Mouse (Mus musculus) hindbrain, embryonic 12.5 days (tissue): Measurements from ENCODE around the gene Fbxl17. TPM values are rescaled to one million over a fixed set of nuclear protein-coding genes. Genes with fewer than 3 reads are reported as not detected.

Experiments used
- ATAC-seq: fragments of 200-750 bp; cut with Nextera tagmentation; 2 replicates; pipeline ENCODE4 v1.8.0; 2017; ENCODE audit warnings: moderate TSS enrichment; ENCODE audit not compliant: low FRiP score
- H3K27ac ChIP-seq: fragments of 300-500 bp; sonication (generic); 2 replicates; pipeline ENCODE4 v1.5.1; 2016; ENCODE audit warnings: mild to moderate bottlenecking
- H3K27me3 ChIP-seq: fragments of 300-500 bp; sonication (generic); 2 replicates; pipeline ENCODE4 v1.6.1; 2016; ENCODE audit warnings: mild to moderate bottlenecking
- H3K36me3 ChIP-seq: fragments of 300-500 bp; sonication (generic); 2 replicates; pipeline ENCODE4 v1.6.1; 2016; ENCODE audit warnings: mild to moderate bottlenecking
- H3K4me1 ChIP-seq: fragments of 300-500 bp; sonication (generic); 2 replicates; pipeline ENCODE4 v1.6.1; 2016
- H3K4me2 ChIP-seq: fragments of 300-500 bp; sonication (generic); replicated peaks from 2 replicates; pipeline ENCODE4 v1.6.1; 2016; ENCODE audit warnings: mild to moderate bottlenecking
- H3K4me3 ChIP-seq: fragments of 300-500 bp; sonication (generic); 2 replicates; pipeline ENCODE4 v1.5.1; 2016; ENCODE audit warnings: mild to moderate bottlenecking
- H3K9ac ChIP-seq: fragments of 300-500 bp; sonication (generic); 2 replicates; pipeline ENCODE4 v1.6.1; 2016; ENCODE audit warnings: mild to moderate bottlenecking, moderate library complexity
- H3K9me3 ChIP-seq: fragments of 300-500 bp; sonication (generic); replicated peaks from 2 replicates; pipeline ENCODE4 v1.6.1; 2016; ENCODE audit warnings: mild to moderate bottlenecking
- WGBS: fragments of 180-500 bp; shearing (Covaris S2); methylation state at CpG from one replicate; pipeline ENCODE4 v1.1.7; 2016; 5-methylcytosine and 5-hydroxymethylcytosine counted together
- microRNA-seq: library from miRNA; unstranded; fragments of <30 nt; microRNA quantifications from one replicate; pipeline ENCODE4, GENCODE M21; 2017
- polyA plus RNA-seq: library from polyadenylated mRNA; unstranded; fragments of >200 nt; fragmentation: Nextera tagmentation; extraction: Ambion mirVana; gene quantifications from 2 replicates; pipeline ENCODE4 v1.2.1, GENCODE M21; 2016

Fbxl17 gene
- polyA plus RNA-seq, 1 experiment from 2014 or later: 10.3 TPM

- Histone ChIP-seq H3K4me3 (no peak overlapping the region), H3K9ac (no peak overlapping the region), H3K36me3 (no peaks in the 10 kb centered on the region), H3K4me2 (no peak overlapping the region), H3K27me3 (no peaks in the 10 kb centered on the region), H3K9me3 (no peaks in the 10 kb centered on the region), H3K27ac (no peak overlapping the region), H3K4me1 (no peaks in the 10 kb centered on the region)
- no peak for ATAC-seq
- WGBS: 57% methylated on average over 4 of the region's 4 CpGs
Measured at GRCm38 (mm10) chr17:63029105-63029504, 470.7 kb downstream of the Fbxl17 start.

- no peaks in the 10 kb centered on the region for H3K27me3 ChIP-seq
- H3K4me1 ChIP-seq: no peaks in the 10 kb centered on the region
- WGBS: 53% methylated on average over 15 of the region's 15 CpGs
- no peak for ATAC-seq
- H3K36me3 ChIP-seq: no peaks in the 10 kb centered on the region
- no peak overlapping the region for H3K4me3 ChIP-seq
- H3K4me2 ChIP-seq: no peak overlapping the region
- no peak overlapping the region for H3K9ac ChIP-seq
- H3K27ac ChIP-seq: no peak overlapping the region
- H3K9me3 ChIP-seq: no peaks in the 10 kb centered on the region
Measured at GRCm38 (mm10) chr17:63025238-63025637, 474.6 kb downstream of the Fbxl17 start.

DNA sequence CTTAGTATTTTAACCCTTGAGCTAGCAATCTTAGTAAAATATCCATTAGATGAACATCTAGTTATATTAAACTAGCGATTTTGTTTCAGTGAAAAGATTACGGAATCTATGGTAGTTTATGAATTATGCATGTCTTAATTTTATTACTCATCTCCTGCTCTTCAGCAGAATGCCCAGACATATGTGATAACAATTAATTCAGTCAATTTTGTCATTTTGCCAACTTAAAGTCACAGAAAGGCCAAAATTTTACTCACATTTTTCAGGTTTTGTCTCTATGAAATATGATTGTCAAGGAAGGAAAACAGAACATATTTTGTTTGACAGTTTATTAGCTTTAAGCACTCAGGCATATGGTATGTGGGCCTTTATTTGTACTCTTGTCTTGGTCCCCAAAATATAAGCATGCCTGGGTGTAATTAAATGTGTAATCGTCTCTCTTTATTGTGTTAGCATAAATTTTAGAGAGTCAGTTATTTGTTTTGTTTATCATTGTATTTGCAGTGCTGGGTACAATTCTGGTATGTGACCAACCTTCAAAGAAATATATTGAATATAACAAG is 482.1 kb downstream of the Fbxl17 start:
- H3K4me2 ChIP-seq: no peak overlapping the region
- no peak overlapping the region for H3K27ac ChIP-seq
- no peaks in the 10 kb centered on the region for H3K4me1 ChIP-seq
- H3K9ac ChIP-seq: no peak overlapping the region
- no peaks in the 10 kb centered on the region for H3K9me3 ChIP-seq
- H3K36me3 ChIP-seq: no peaks in the 10 kb centered on the region
- no peak for ATAC-seq
- H3K4me3 ChIP-seq: no peak overlapping the region
- H3K27me3 ChIP-seq: no peaks in the 10 kb centered on the region
- WGBS: 78% methylated on average over 3 of the region's 3 CpGs

GRCm38 (mm10) chr17:63012571-63012923 is 487.3 kb downstream of the Fbxl17 start:
- Histone ChIP-seq H3K9me3 (no peaks in the 10 kb centered on the region), H3K27me3 (no peaks in the 10 kb centered on the region), H3K4me1 (peaks cover 12% of the 10 kb centered on the region), H3K27ac (no peak overlapping the region), H3K9ac (no peak overlapping the region), H3K4me3 (no peak overlapping the region), H3K4me2 (no peak overlapping the region), H3K36me3 (no peaks in the 10 kb centered on the region)
- 81% methylated on average over 3 of the region's 3 CpGs for WGBS
- ATAC-seq: no peak; the same call in 1 of the 2 replicates

GRCm38 (mm10) chr17:63011893-63012570 is 487.8 kb downstream of the Fbxl17 start:
- ATAC-seq: peak; percentile 18; the same call in 1 of the 2 replicates
- WGBS: 80% methylated on average over 13 of the region's 13 CpGs
- H3K27ac ChIP-seq: no peak overlapping the region

GRCm38 (mm10) chr17:63010830-63011229 is 489.0 kb downstream of the Fbxl17 start:
- Histone ChIP-seq H3K27me3 (no peaks in the 10 kb centered on the region), H3K4me2 (no peak overlapping the region), H3K27ac (no peak overlapping the region), H3K9me3 (no peaks in the 10 kb centered on the region), H3K4me1 (peaks cover 12% of the 10 kb centered on the region), H3K9ac (no peak overlapping the region), H3K36me3 (no peaks in the 10 kb centered on the region), H3K4me3 (no peak overlapping the region)
- WGBS: 89% methylated on average over 10 of the region's 10 CpGs
- no peak for ATAC-seq

More at GRCm38 (mm10) chr17:63011893-63012570, 487.8 kb downstream of the Fbxl17 start:
- Histone ChIP-seq H3K36me3 (no peaks in the 10 kb centered on the region), H3K4me2 (no peak overlapping the region), H3K9ac (no peak overlapping the region), H3K9me3 (no peaks in the 10 kb centered on the region), H3K4me1 (peaks cover 12% of the 10 kb centered on the region), H3K4me3 (no peak overlapping the region), H3K27me3 (no peaks in the 10 kb centered on the region)

DNA sequence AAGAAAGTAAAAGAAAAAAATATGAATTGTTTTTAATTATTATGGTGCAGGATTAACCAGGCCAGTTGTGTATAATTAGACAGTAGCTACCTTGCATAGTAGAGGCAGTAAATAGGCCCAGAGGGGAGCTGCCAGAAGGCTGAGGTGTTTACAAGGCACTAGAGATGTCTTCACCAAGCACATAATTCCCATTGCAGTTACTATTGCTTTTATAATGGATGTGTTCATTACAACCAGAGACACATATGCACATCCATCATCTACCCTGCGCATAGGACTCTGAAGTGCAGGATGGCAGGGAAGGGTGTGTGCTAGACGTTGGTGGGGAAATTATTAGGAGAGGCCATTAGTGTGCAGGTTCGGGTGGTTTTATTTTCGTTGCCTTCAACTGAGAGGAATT is 491.0 kb downstream of the Fbxl17 start:
- Histone ChIP-seq H3K4me2 (no peak overlapping the region), H3K27me3 (no peaks in the 10 kb centered on the region), H3K9me3 (no peaks in the 10 kb centered on the region), H3K27ac (no peak overlapping the region; the same call in 1 of the 2 replicates), H3K4me3 (no peak overlapping the region), H3K36me3 (no peaks in the 10 kb centered on the region), H3K9ac (no peak overlapping the region), H3K4me1 (peaks cover 18% of the 10 kb centered on the region)
- WGBS: 60% methylated on average over 4 of the region's 4 CpGs
- ATAC-seq: peak; percentile 61

DNA sequence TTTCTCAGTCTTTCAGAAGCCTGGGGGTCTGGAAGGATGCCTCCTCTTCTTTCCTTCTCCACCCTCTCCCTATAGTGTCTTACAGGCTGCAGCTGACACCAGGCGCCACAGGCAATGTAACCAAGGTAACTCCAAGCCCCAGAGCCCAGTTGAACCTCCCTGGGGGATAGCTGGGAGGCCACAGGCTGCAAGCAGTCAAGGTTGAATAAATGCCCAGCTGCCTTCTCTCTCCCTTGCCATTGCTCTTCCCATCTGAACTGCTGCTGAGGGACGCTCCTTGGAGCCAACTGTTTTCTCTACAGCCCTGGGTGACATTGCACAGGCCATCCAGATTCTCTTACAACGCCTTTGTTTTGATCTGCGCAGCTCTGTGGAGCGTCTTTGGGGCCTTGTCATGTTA is 491.5 kb downstream of the Fbxl17 start:
- Histone ChIP-seq H3K4me3 (no peak overlapping the region), H3K9me3 (no peaks in the 10 kb centered on the region), H3K27me3 (no peaks in the 10 kb centered on the region), H3K9ac (no peak overlapping the region), H3K27ac (peak overlapping the region; percentile 71), H3K36me3 (no peaks in the 10 kb centered on the region), H3K4me2 (no peak overlapping the region), H3K4me1 (peaks cover 18% of the 10 kb centered on the region)
- ATAC-seq: peak; percentile 86
- WGBS: 36% methylated on average over 5 of the region's 5 CpGs

GRCm38 (mm10) chr17:63007876-63008275 is 491.9 kb downstream of the Fbxl17 start:
- Histone ChIP-seq H3K27ac (peak overlapping the region; percentile 71), H3K4me2 (no peak overlapping the region), H3K4me1 (peaks cover 18% of the 10 kb centered on the region), H3K9me3 (no peaks in the 10 kb centered on the region), H3K27me3 (no peaks in the 10 kb centered on the region), H3K4me3 (no peak overlapping the region), H3K36me3 (no peaks in the 10 kb centered on the region), H3K9ac (no peak overlapping the region)
- peak; percentile 53; the same call in 1 of the 2 replicates for ATAC-seq
- WGBS: 62% methylated on average over 12 of the region's 12 CpGs

Small RNAs within 50 kb of the gene (microRNA-seq; reads per million reads assigned to microRNA genes)
- gene Gm24813: not detected
